Mouse (Mus musculus) WW6 (cell line): ENCODE data around the gene Gm11213.

Source experiments
- DNase-seq: peaks from one replicate; pipeline ENCODE4 v3.0.0-alpha.2; 2013; ENCODE audit warnings: low read depth, low spot score

Gene Gm11213

DNA sequence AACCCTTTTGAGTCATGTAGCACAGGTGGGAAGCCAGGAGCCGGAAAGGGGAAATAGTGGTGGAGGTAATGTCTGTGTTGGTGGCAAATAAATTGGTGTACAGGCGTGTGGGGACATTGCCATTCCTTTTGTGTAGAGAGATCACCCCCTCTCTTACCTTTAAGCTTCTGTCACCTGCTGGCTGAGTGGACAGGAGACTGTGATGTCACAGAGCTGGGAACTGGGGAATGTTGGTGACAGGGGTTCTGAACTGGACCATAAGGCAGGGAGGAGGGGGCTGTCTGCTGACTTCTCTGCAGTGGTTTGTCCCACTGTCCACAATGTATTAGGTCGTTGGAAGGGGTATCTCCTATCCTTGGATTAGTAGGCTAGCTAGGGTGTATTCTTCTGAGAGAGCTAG lies at the start of gene Gm11213:
Gm11213 (minus strand) TSS at position 317 of the 400 bp plus-strand sequence.
- DNase-seq: no peak

DNA sequence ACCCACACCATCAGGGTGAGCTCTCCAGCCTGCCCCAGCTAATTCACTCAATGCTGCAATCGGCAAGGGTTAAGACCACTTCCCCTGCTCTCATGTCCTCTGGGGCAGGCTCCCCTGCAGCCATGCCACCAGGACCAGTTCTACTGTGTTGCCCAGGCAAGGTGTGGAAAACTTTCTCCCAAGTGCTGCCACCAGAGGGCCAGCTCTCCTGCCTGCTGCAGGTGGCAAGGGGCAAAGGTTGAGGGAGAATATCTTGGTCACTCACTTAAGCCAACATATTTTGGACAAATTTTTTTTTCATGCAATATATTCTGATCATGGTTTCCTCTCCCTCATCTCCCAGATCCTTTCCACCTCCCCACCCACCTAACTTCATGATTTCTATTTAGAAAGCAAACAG lies 49.3 kb upstream of the Gm11213 start:
- DNase-seq: no peak

DNA sequence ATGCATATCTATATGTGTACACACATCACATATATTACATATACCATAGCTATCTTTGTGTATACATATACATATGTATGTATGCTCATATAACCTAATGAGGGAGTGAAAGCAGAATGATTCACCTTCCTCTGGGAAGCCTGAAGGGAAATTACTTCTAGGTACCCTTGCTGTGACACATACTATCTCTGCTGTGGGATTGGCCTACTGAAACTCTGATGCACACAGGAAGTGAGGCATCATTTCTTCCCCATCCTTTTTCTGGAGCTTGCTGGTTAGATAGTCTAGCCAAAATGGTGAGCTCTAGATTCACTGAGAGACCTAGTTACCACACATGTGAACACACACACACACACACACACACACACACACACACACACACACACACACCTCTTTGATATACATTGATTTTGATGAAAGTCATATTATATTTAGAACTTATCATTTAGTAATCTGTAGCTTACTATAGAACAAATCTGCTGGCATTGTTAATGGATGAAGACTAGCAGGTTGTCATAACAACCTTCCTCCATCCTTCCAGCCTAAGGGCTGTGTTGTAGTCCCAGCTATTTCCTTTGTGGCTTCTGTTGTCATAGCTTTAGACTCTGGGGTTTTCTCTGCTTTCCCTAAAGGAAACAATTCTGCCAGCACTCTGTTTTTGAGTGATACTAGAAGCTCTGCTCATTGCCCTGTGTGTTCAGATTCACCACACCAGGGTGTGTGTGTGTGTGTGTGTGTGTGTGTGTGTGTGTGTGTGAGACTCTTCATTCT lies 39.1 kb upstream of the Gm11213 start:
- no peak for DNase-seq

DNA sequence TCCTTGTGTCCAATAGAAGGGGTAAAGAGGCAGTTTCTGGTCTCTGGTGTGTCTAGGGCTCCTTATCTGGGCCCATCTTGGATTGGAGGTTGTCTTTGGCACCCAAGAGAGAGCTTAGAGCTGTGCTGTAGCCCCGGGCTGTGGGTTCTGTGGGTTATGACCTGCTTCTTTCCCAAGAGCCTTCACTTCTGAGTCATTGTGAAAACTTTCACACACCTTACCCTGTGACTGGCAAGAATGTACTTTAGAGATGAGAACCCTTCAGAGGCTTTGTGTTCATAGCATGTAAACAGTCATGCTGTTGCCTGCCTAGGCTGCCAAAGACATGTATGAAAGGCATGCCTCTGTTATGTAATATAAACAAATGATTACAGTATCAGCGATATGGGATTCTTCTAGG lies 34.8 kb upstream of the Gm11213 start:
- DNase-seq: no peak

DNA sequence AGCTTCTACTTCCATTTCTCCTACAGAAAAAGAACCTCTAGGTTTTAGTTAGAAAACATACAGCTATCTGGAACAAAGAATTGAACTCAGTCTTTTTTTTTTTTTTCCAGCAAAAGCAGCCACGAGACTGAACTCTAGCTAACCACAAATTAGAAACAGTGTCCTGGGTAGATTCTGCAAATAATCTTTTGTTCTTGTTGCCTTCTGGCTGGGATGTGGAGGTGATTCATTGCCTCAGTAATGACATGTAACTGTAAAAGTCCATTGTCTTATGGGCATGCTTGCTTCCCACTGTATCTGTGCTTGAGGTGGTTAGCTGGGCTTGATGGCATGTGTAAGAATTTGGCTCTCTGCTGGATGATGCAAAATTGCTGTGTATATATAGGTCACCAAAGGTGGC lies 33.5 kb upstream of the Gm11213 start:
- no peak for DNase-seq

DNA sequence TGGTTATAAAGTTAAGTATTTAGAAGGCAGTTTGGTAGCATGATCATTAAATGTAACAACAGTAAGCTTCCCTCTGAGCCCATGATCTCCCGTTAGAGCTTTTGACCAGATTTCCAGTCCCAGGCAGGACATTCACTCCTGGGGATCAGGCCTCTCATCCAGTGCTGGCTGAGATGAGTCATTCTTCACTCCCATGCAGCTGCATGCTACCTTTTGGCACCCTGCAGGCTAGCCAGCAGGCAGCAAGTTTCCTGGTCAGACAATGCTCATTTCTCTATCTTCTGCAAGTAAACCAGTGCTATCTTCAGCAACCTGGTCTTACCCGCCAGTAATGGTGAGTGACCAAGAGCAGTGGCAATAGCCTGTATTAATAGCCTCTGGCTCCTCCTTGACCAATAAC lies 28.1 kb upstream of the Gm11213 start:
- no peak for DNase-seq

DNA sequence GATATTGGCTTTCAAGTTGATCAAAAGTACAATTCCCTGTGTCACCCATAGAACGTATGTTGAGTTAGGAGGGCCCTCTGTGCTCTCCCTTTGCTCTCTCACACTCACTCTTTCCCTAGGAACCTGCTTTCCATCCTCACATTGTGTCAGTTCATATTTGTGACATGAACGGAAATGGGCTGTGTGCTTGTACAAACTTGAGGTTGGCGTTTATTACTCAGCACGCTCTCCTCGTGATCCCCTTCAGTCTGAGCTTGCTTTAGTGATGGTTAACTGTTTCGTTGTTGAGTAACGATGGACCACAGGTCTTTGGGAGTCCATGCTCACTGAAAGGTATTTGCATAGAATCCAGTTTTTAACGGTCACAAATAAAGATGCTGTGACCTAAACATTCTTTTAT lies 22.1 kb upstream of the Gm11213 start:
- DNase-seq: no peak

DNA sequence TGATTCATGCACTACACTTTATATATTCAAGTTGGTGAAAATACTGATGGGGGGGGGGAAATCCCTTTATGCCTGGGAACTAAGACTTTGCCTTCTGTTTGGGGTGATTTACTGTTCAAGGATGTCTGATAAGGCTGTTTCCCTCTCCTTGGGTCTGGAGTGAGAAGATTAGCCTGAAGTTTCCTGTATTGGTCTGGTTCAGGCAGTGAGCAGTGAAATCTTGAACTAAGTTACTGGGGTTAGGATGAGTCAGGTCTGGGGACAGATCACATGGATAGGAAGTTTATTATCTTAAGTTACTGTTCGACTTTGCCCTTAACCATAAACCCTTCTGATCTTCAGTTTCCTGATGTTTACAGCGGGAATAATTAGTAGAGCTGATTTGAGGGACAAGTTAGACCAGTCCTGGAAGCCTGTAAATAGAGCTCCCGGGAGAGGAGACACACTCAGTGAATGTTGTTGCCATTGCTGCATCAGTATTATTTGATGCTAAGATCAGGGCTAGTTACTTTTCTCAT lies 20.6 kb upstream of the Gm11213 start:
- DNase-seq: no peak

DNA sequence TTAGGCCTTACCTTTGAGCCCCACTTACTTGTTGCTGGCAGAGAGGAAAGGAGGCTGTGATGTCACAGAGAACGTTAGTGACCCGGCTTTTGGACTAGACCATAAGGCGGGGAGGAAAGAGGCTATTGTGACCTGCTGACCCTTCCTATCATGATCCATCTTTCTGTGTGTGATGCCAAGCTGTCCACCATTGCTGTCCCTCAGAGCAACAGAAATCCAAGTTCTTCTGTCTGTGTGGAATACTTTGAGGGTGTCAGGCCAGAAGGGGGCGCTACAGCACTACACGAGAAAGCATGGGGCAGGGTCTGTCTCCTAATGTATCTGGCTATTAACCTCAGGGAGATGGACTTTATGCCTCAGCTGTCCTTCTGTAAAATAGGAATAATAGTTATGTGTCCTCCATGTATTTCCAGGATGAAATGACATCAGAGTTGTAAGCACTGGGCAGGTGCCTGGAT lies 17.3 kb upstream of the Gm11213 start, which contains the start of gene Tex48:
Tex48 (minus strand) TSS at position 51 of the 458 bp plus-strand sequence.
- no peak for DNase-seq

DNA sequence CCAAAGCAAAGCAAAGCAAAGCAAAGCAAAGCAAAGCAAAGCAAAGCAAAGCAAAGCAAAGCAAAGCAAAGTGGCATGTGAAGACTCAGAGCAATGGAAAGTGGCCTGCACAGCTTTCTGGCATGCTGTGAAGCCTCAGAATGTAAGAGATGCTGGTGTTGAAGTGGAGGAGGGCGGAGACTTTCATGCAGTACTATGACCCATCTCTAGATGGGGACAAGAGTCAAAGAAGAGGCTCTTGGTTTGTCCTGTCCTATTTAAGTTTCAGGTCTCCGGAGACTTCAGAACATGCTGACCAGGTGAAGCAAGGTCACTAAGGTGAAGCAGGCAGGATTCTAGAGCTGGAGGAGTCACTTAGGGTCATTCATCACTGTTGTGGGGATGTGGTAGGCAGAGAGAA lies 16.8 kb upstream of the Gm11213 start:
- DNase-seq: no peak

DNA sequence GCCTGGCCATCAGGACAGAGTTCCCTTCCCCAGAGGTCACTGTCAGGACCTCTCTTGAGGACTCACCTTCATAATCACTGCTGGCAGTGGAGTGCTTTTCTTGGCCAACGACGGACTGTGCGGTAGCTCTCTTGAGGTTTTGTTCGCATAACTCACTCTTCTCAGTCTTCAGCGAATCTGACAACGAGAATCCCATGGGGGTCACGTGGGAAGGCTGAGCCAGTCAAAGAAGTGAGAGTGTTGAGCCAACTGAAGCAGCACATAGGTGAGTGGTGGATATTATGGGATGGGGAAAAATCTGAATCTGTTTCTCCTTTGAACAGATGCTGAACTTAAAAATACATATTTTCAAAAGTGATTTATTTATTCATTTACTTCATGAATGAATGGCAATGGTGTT lies 3.3 kb upstream of the Gm11213 start:
- no peak for DNase-seq

DNA sequence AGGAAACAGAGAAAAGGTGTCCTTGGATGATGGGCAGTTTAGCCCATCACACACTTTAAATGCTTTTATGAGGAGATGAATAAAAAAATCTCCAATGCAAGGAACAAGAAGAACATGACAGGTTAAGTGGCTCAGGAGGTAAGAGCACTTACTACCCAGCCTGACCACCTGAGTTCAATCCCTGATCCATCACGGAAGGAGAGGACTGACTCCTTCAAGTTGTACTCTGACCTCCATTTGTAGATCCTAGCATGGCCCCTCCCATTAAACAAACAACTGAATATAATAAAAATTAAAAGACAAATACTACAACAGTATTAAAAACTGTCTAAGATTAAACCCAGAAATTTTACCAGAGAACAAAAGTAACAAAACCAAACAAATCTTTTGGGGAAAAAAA lies 907 bp upstream of the Gm11213 start:
- no peak for DNase-seq

DNA sequence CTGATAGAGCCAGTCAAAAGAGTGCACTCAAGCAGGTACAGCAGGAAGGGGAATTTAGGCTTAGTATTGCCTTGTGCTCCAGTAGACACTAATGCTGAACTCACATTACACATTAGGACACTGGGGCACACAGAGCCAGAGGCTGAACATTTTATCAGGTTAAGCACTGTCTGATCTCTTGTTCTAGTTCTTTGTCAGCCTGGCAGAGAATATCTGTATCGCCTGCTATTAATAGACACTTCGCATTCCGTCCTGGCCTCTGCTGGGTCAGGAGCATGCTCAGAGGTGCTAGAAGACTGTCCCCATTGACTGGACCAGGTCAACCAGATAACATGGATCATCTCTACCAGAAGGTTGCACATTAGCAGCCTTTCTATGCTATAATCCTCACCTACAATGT lies 484 bp upstream of the Gm11213 start:
- DNase-seq: no peak

DNA sequence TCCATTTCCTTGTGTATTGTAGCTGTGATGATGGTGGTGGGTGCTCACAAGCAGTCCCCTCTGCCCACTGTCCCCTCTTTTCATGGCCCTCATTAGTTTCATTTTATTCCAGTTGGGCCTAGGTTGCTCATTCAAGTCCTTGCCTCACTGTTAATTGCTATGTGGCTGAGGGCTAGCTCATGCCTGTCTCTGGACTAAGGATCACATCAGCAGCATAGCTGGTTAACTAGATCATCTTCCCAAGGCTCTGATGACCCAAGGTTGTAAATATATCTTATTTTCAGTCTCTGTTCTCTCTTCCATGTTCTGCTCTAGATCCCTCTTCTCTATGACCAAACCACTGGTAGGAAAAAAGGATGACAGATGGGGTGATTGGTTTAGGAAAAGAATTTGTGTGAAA lies 3.8 kb downstream of the Gm11213 start:
- no peak for DNase-seq

DNA sequence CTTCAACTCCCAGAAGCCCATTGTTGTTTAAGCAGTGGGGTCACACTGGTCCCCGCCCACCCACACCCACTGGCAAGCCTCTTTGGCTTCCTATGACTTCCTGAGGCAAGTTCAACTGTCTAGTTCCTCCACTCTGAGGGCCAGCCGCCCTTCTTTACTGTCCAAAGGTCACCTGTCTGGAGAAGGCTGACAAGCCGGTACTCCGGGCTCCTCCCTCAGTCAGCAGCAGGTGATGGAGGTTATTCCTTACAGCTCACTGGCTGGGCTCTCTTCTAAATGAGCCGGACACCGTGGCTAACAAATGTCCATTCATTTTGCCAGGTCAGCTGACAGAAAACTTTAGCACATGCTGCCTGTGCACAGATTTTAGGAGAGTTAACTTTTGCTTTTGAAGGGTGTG lies 4.3 kb downstream of the Gm11213 start:
- no peak for DNase-seq

DNA sequence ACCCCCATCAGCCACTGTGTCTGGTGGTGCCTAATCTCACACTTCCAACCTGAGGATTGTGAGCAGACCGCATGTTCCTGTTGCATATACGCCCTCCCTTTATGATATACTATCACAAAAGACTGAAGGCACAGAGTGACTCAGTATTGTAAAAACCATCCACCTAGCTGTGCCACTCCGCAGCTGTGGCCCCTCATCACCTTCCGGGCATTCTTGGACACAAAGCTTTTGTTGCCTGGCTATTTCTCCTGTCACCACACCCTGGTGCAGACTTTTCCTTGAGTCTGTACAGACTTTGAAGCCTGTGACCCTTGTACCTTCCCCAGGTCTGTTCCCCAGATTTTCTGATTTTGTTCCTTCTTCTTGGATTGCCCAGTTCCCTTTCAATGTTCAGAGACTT lies 9.1 kb downstream of the Gm11213 start:
- DNase-seq: no peak

DNA sequence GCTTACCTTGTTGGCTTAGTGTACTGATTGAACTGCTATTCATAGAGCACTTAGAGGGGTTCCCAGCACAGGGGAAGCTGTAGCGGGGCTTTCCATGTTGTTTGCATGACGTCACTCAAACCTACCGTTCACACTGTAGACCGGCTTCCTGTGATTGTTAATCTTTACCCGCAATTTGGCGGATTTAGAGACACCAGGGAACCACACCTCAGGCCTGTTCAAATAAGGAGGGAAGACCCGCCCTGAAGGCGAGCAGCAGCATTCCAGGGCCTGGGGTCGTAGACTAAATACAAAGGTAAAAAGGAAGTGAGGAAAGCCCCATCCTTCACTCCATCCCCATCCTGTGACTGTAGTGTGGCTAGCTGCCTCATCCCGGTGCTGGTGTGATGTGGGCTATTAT lies 9.8 kb downstream of the Gm11213 start:
- no peak for DNase-seq

DNA sequence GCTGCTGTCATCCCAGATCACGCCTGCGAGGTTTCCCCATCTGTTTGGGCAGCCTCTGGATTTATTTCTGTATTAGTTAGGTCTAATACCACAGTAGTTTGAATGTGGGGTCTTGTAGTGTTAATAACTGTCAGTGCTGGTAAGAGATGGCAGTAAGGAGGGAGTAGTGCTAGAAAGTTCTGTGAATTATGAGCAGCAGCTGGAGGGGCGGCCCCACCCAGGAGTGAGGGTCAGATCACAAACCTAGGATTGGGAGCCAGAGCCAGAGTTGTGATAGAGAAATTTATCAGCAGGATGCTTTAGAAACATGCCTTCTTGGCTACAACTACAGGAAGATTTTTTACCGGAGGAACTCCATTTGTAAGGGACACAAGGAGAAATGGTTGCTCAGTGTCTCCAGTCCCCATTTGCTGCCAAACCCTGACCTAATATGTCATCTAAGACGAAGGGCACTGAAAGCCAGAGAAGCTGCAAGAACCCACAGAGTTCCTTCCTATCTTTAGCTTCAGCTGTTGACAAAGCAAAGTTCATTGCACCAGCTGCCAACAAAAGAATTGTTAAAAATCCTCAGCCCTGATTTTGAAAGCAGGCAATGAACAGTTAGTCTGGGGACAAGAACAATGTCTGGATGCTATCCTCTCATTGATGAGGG lies 10.5 kb downstream of the Gm11213 start:
- DNase-seq: no peak

DNA sequence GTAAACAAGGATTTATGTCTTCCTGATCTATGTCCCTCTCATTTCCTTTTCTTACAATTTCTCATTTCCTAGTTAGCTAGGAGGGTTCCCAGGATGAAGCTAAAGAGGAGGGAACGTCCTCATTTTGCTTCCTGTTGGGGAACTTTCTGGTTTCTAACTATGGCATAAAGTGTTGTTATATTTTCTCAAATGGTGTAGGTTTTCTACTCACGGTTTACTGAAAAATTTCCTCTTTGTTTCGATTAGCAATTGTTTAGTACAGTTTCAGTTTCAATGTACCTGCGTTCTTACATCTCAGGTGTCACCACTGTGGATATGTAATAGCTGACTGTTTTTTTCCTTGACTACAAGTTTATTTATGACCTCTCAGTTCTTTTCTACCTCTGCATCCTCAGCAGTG lies 14.5 kb downstream of the Gm11213 start:
- no peak for DNase-seq

DNA sequence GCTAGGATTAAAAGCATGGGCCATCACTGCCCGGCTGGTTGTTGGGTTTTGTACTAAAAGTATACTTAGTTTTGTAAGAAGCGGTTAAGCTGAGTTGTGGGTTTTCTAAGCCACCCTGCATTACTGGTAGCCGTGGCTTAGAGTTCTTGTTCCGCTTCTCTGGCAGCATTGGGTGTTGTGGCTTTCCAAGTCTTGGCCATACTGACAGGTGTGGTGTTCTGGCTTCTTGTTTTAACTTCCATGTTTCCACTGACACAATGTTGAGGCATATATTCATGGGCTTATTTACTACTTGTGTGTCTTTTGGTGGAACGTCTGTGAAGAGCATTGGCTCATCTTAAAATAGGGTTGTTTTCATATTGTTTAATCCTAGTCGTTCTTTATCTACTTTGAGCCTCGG lies 15.1 kb downstream of the Gm11213 start:
- no peak for DNase-seq

DNA sequence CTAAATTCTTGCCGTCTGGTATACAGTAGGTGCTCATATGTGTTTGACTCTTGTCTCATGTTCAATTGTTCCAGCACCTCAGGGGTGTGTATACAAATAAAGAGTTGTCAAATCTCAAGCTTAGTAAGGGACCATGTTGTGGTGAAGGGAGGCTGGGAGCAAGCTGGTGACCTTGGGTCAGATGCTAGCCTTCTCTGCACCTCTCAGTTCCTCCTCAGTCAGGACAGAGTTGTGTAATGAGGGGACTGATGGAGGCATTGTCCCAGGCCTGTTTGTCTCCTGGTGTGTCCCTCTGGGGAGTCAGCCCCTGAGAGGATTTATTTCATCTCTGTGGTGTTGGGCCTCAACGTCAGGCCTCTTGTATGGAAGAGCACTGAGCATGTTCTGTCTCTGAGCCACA lies 18.8 kb downstream of the Gm11213 start:
- no peak for DNase-seq

DNA sequence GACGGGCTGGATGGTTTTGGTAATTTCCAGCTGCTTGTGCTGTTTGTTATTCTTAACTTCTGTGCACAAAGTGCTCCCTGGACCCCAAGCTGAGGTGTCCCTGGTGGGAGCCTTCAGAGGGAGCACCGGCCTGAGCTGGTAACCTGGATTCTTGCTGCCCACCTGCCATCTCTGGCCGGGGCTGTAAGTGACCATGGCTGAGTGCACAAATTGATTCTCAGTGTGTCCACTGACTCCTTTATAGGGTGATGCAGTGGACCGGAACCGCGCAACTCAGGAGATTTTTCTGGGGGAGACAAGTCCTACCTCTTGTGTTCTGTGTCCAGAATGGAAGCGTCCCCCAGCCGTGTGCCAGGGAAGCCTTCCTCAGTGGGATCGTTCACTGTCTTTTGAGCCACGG lies 19.8 kb downstream of the Gm11213 start:
- DNase-seq: no peak

DNA sequence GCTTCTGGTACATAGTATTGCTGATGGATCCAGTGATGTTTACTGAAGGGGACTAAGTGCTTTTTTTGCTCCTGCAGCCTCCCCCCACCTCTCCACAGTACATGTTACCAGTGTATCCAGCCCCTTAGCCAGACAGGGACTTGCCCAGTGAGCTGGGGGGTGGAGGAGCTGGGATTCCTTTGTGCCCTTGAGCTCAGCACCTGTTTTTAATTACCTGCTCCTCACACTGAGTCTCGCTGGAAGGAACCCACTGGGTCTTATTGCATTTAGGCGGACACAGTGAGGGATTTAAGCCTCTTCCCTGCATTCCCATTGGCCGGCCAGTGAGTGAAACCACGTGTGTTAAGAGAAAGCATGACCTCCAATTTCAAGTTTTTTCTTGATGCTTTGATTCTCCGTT lies 22.5 kb downstream of the Gm11213 start:
- no peak for DNase-seq
